Mouse (Mus musculus) myocyte (in vitro differentiated cells): ENCODE results near the gene 4933425L06Rik.

ENCODE experiments used
- MYOG ChIP-seq, 3 experiments: IDR thresholded peaks; one replicate each; pipeline ENCODE4 v1.6.1; 2011; ENCODE audit warnings: control low read depth in 2 of 3, low read depth in 2 of 3, mild to moderate bottlenecking in 2 of 3; ENCODE audit not compliant: insufficient read length in 2 of 3, control insufficient read depth in 1 of 3, insufficient read depth in 1 of 3
- POLR2A ChIP-seq: IDR thresholded peaks from one replicate; pipeline ENCODE4 v1.6.1; 2011; ENCODE audit warnings: low read depth, mild to moderate bottlenecking, control low read depth, moderate library complexity; ENCODE audit not compliant: insufficient read length
- TCF12 ChIP-seq: IDR thresholded peaks from one replicate; pipeline ENCODE4 v1.6.1; 2011; ENCODE audit warnings: mild to moderate bottlenecking, control low read depth; ENCODE audit not compliant: poor library complexity, insufficient read depth, severe bottlenecking

DNA sequence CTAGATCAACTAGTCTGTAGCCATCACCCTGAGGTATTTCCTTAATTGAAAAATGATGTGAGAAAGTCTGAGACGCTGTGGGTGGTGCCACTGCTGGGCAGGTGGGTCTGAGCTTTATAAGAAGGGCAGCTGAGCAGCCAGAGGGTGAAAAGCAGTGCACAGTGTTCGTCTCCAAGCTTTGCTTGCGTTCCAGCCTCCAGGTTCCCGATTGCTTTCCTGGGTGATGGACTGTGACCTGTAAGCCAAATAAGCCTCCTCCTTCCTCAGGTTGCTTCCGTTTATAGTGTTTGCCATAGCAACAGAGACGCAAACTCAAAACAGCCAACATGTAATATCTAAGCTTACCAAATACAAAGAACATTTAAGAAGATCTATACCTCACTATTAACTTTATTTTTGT lies 50.4 kb downstream of the 4933425L06Rik start:
- no peak for TF ChIP-seq TCF12
- no peak for TF ChIP-seq POLR2A
- no peak for TF ChIP-seq MYOG (IDR thresholded peaks at IDR 0.05; ENCODE audit: control insufficient read depth in 1 of 3, insufficient read depth in 1 of 3, insufficient read length in 2 of 3, low read depth in 2 of 3)
